Mouse (Mus musculus): ENCODE data around the gene Atp5s. TPM values are rescaled to one million over a fixed set of nuclear protein-coding genes. Genes with fewer than 3 reads are reported as not detected.

The Atp5s gene
- total RNA-seq, 2 experiments from 2014 or later, result 28.0 to 35.9 TPM

- intact Hi-C loops (cut with DNase I), result no loop called here
- no peak for DNase-seq (ENCODE audit: low spot score in 2 of 2)
Observed at GRCm38 (mm10) chr12:69724018-69724710, 586 bp upstream of the Atp5s start.

GRCm38 (mm10) chr12:69729246-69729645 lies 4.5 kb downstream of the Atp5s start:
- intact Hi-C loops (cut with DNase I), result no loop called here
- DNase-seq (ENCODE audit: low spot score in 2 of 2), result no peak

GRCm38 (mm10) chr12:69730306-69730705 lies 5.6 kb downstream of the Atp5s start:
- DNase-seq (ENCODE audit: low spot score in 2 of 2), result no peak
- intact Hi-C loops (cut with DNase I), result loop anchor here (10.0 kb wide), 1 partner anchor 334 kb away; no protein-coding TSS in a partner anchor

- intact Hi-C loops (cut with DNase I), result loop anchor here (2.0 to 10.0 kb wide), 2 partner anchors 161 to 333 kb away; partner anchors contain the start of genes Atl1 and Map4k5
- DNase-seq (ENCODE audit: low spot score in 2 of 2), result no peak
Observed at GRCm38 (mm10) chr12:69732221-69732620, 7.5 kb downstream of the Atp5s start.

GRCm38 (mm10) chr12:69733518-69733917 lies 8.8 kb downstream of the Atp5s start:
- DNase-seq (ENCODE audit: low spot score in 2 of 2), result peak in 1 of 2 experiments; percentile 21
- intact Hi-C loops (cut with DNase I), result loop anchor here (2.0 to 10.0 kb wide), 2 partner anchors 159 to 331 kb away; partner anchors contain the start of genes Atl1 and Map4k5

GRCm38 (mm10) chr12:69733923-69734322 lies 9.2 kb downstream of the Atp5s start:
- DNase-seq (ENCODE audit: low spot score in 2 of 2), result no peak
- intact Hi-C loops (cut with DNase I), result loop anchor here (2.0 to 10.0 kb wide), 2 partner anchors 159 to 331 kb away; partner anchors contain the start of genes Atl1 and Map4k5

GRCm38 (mm10) chr12:69741965-69742364 lies 17.2 kb downstream of the Atp5s start:
- intact Hi-C loops (cut with DNase I), result no loop called here

GRCm38 (mm10) chr12:69744138-69744537 lies 19.4 kb downstream of the Atp5s start:
- intact Hi-C loops (cut with DNase I), result no loop called here
- DNase-seq (ENCODE audit: low spot score in 2 of 2), result peak in 1 of 2 experiments; percentile 59

More at GRCm38 (mm10) chr12:69741965-69742364, 17.2 kb downstream of the Atp5s start:
- no peak for DNase-seq (ENCODE audit: low spot score in 2 of 2)

GRCm38 (mm10) chr12:69751864-69752341 lies 27.2 kb downstream of the Atp5s start:
- intact Hi-C loops (cut with DNase I), result no loop called here
- no peak for DNase-seq (ENCODE audit: low spot score in 2 of 2)

- intact Hi-C loops (cut with DNase I), result no loop called here
Observed at GRCm38 (mm10) chr12:69753936-69754335, 29.2 kb downstream of the Atp5s start.

GRCm38 (mm10) chr12:69756015-69756414 lies 31.3 kb downstream of the Atp5s start:
- intact Hi-C loops (cut with DNase I), result no loop called here
- no peak for DNase-seq (ENCODE audit: low spot score in 2 of 2)

More at GRCm38 (mm10) chr12:69753936-69754335, 29.2 kb downstream of the Atp5s start:
- no peak for DNase-seq (ENCODE audit: low spot score in 2 of 2)

GRCm38 (mm10) chr12:69757418-69758141 lies 32.8 kb downstream of the Atp5s start:
- peak; percentile 38 to 64 for DNase-seq (ENCODE audit: low spot score in 2 of 2)
- intact Hi-C loops (cut with DNase I), result no loop called here

GRCm38 (mm10) chr12:69758221-69759185 lies 33.8 kb downstream of the Atp5s start:
- intact Hi-C loops (cut with DNase I), result no loop called here
- DNase-seq (ENCODE audit: low spot score in 2 of 2), result no peak

- no peak for DNase-seq (ENCODE audit: low spot score in 2 of 2)
- intact Hi-C loops (cut with DNase I), result no loop called here
Observed at GRCm38 (mm10) chr12:69759267-69759885, 34.6 kb downstream of the Atp5s start.

GRCm38 (mm10) chr12:69760014-69760413 lies 35.3 kb downstream of the Atp5s start:
- DNase-seq (ENCODE audit: low spot score in 2 of 2), result no peak
- intact Hi-C loops (cut with DNase I), result no loop called here

- peak in 1 of 2 experiments; percentile 20 for DNase-seq (ENCODE audit: low spot score in 2 of 2)
- intact Hi-C loops (cut with DNase I), result no loop called here
Observed at GRCm38 (mm10) chr12:69760743-69761406, 36.1 kb downstream of the Atp5s start.

- intact Hi-C loops (cut with DNase I), result no loop called here
Observed at GRCm38 (mm10) chr12:69761603-69762002, 36.9 kb downstream of the Atp5s start.

GRCm38 (mm10) chr12:69765543-69765942 lies 40.8 kb downstream of the Atp5s start:
- DNase-seq (ENCODE audit: low spot score in 2 of 2), result no peak
- intact Hi-C loops (cut with DNase I), result no loop called here

More at GRCm38 (mm10) chr12:69761603-69762002, 36.9 kb downstream of the Atp5s start:
- no peak for DNase-seq (ENCODE audit: low spot score in 2 of 2)
